9 mouse cellular contexts compared by ENCODE assay signal in genomic region chr11:49876948-49877817, GRCm38 (mm10). TPM values are rescaled to one million over a fixed set of nuclear protein-coding genes. Genes with fewer than 3 reads are reported as not detected.
DNase-seq lines count a peak whose midpoint lies in the region; ATAC-seq and TF ChIP-seq lines count a peak whose summit lies in the region.
"Had no signal": no experiment of that assay in that cellular context is flagged by ENCODE, and none has a peak within 500 bp of the region (broad histone marks: within the 10 kb centered on the region; RNA-seq: fewer than 3 reads in every experiment).

No protein-coding gene starts in this region.

- H3K9me3 ChIP-seq in stomach, embryonic 14.5 days (ENCODE audit: control insufficient read depth, low read depth, low read length): no peaks in the 10 kb centered on the region
- H3K9me3 ChIP-seq in stomach, postnatal 0 days (ENCODE audit: control insufficient read depth, low read length): no peaks in the 10 kb centered on the region

- no peak overlapping the region for H3K4me3 ChIP-seq in stomach, embryonic 14.5 days (ENCODE audit: low read depth, low read length)
- H3K4me3 ChIP-seq in stomach, postnatal 0 days (ENCODE audit: low read depth, low read length): no peak overlapping the region

- no peaks in the 10 kb centered on the region for H3K27me3 ChIP-seq in stomach, embryonic 14.5 days (ENCODE audit: control insufficient read depth, insufficient read depth, low read length)
- no peaks in the 10 kb centered on the region for H3K27me3 ChIP-seq in stomach, postnatal 0 days (ENCODE audit: control insufficient read depth, insufficient read depth, low read length)

- H3K4me1 ChIP-seq in stomach, embryonic 14.5 days (ENCODE audit: control insufficient read depth, insufficient read depth, low read length): peaks cover 3% of the 10 kb centered on the region; the same call in 1 of the 2 replicates
- no peaks in the 10 kb centered on the region for H3K4me1 ChIP-seq in stomach, postnatal 0 days (replicated peaks; ENCODE audit: control insufficient read depth, insufficient read depth)

- no peak for DNase-seq in frontal cortex, postnatal 25 days (ENCODE audit: low spot score in 2 of 2)
- DNase-seq in stomach, postnatal 0 days (ENCODE audit: low spot score): no peak
- peak; percentile 58 for DNase-seq in heart, postnatal 4 days
- peak; percentile 30 for DNase-seq in right cerebral cortex, postnatal 14 days
- DNase-seq in spleen, postnatal 10 days (ENCODE audit: low spot score in 2 of 2): no peak

- peaks cover 15% of the 10 kb centered on the region for H3K36me3 ChIP-seq in stomach, embryonic 14.5 days (ENCODE audit: control insufficient read depth, insufficient read depth, low read length)
- H3K36me3 ChIP-seq in stomach, postnatal 0 days (ENCODE audit: control insufficient read depth, insufficient read depth, low read length): peaks cover 8% of the 10 kb centered on the region

- no peak for TF ChIP-seq CTCF in stomach, postnatal 0 days (IDR thresholded peaks at IDR 0.05; ENCODE audit: low read depth)

- peak; percentile 62 for ATAC-seq in frontal cortex, adult (ENCODE audit: low TSS enrichment)
- ATAC-seq in stomach, embryonic 14.5 days (ENCODE audit: insufficient number of reproducible peaks, insufficient read depth, low FRiP score, low read depth): peak; percentile 42; the same call in 1 of the 2 replicates
- ATAC-seq in stomach, postnatal 0 days (ENCODE audit: low FRiP score, low TSS enrichment): no peak
- ATAC-seq in monocyte, adult 5-6 weeks (replicated peaks; ENCODE audit: insufficient number of reproducible peaks, low FRiP score, low TSS enrichment, poor library complexity, severe bottlenecking): no peak

- TF ChIP-seq EP300 in stomach, postnatal 0 days (optimal IDR thresholded peaks at IDR 0.05): no peak

- 0 out of 2 replicates have a peak overlapping the region, but pooled peaks have one; percentile 15 for H3K27ac ChIP-seq in stomach, embryonic 14.5 days (ENCODE audit: low read length)
- no peak overlapping the region for H3K27ac ChIP-seq in stomach, postnatal 0 days (replicated peaks)
- H3K27ac ChIP-seq: liver, embryonic 14.5 days had no signal

- 76% methylated on average over 8 of the region's 8 CpGs for WGBS in stomach, embryonic 14.5 days
- 82% methylated on average over 8 of the region's 8 CpGs for WGBS in stomach, postnatal 0 days

- no peak overlapping the region for H3K9ac ChIP-seq in stomach, embryonic 14.5 days (replicated peaks; ENCODE audit: low read depth, low read length)
- H3K9ac ChIP-seq in stomach, postnatal 0 days (ENCODE audit: low read length): no peak overlapping the region
- H3K9ac ChIP-seq: liver, embryonic 14.5 days had no signal

- H3K4me2 ChIP-seq in stomach, embryonic 14.5 days (replicated peaks; ENCODE audit: low read depth, low read length): no peak overlapping the region
- no peak overlapping the region for H3K4me2 ChIP-seq in stomach, postnatal 0 days (replicated peaks; ENCODE audit: low read depth)

RNA-seq across cellular contexts. Expression of gene Rasgef1c, which starts 24.5 kb away (rescaled TPM):
- 0.43 and 0.54 TPM in 2 replicates for polyA plus RNA-seq in stomach, embryonic 14.5 days (2014; fragmentation: Nextera tagmentation; extraction: Ambion mirVana)
- polyA plus RNA-seq in stomach, postnatal 0 days (2015; fragmentation: Nextera tagmentation; extraction: Ambion mirVana): 0.57 and 0.74 TPM in 2 replicates
- total RNA-seq in heart, postnatal 4 days (2021): not detected
- 0.29 to 0.96 TPM in 2 of 3 replicates, not detected in the other for total RNA-seq in monocyte, adult 5-6 weeks (2017)
- polyA plus RNA-seq: liver, embryonic 14.5 days had no signal

RNA-seq across cellular contexts. Expression of gene Mapk9, which starts 30.6 kb away (rescaled TPM):
- 36.5 and 37.6 TPM in 2 replicates for polyA plus RNA-seq in stomach, embryonic 14.5 days (2014; fragmentation: Nextera tagmentation; extraction: Ambion mirVana)
- 19.2 and 19.7 TPM in 2 replicates for polyA plus RNA-seq in stomach, postnatal 0 days (2015; fragmentation: Nextera tagmentation; extraction: Ambion mirVana)
- 10 to 100 TPM; 51.4 to 53.6 TPM for total RNA-seq in heart, postnatal 4 days (2021)
- total RNA-seq in monocyte, adult 5-6 weeks (2017): 43.4 to 49.7 TPM (median 45.7 TPM) in 3 replicates

Comparison
In these comparisons a context has a peak if more than half of its experiments do, and no peak if none do; other contexts are left out.
1. ATAC-seq: peak in frontal cortex, adult (single experiment) and stomach, embryonic 14.5 days (single experiment); none in stomach, postnatal 0 days (single experiment) and monocyte, adult 5-6 weeks (single experiment).
2. DNase-seq: peak in heart, postnatal 4 days (single experiment) and right cerebral cortex, postnatal 14 days (single experiment); none in frontal cortex, postnatal 25 days (0 of 2), stomach, postnatal 0 days (single experiment) and spleen, postnatal 10 days (0 of 2).